Comparison of ENCODE assay signal across 18 mouse cellular contexts in genomic region chr2:75714766-75715165, GRCm38 (mm10). TPM values are rescaled to one million over a fixed set of nuclear protein-coding genes. Genes with fewer than 3 reads are reported as not detected.
DNase-seq lines count a peak whose midpoint lies in the region; ATAC-seq and TF ChIP-seq lines count a peak whose summit lies in the region.
"Had no signal": no experiment of that assay in that cellular context is flagged by ENCODE, and none has a peak within 500 bp of the region (broad histone marks: within the 10 kb centered on the region; RNA-seq: fewer than 3 reads in every experiment).

No protein-coding gene starts in this region.

- no peaks in the 10 kb centered on the region for H3K27me3 ChIP-seq in liver, adult 2 months (ENCODE audit: control insufficient read depth, insufficient read depth, low read length)
- H3K27me3 ChIP-seq in liver, embryonic 12.5 days (replicated peaks), result no peaks in the 10 kb centered on the region
- no peaks in the 10 kb centered on the region for H3K27me3 ChIP-seq in lung, embryonic 16.5 days (ENCODE audit: control insufficient read depth, insufficient read depth, low read depth, low read length)
- H3K27me3 ChIP-seq in stomach, embryonic 14.5 days (ENCODE audit: control insufficient read depth, insufficient read depth, low read length), result no peaks in the 10 kb centered on the region
- H3K27me3 ChIP-seq in hindbrain, embryonic 12.5 days, result no peaks in the 10 kb centered on the region
- H3K27me3 ChIP-seq: CH12.LX; embryonic facial prominence, embryonic 13.5 days; forebrain, embryonic 12.5 days; heart, embryonic 13.5 days; Patski had no signal

- H3K4me3 ChIP-seq in liver, adult 2 months (ENCODE audit: insufficient read depth, low read depth, low read length), result no peak overlapping the region
- no peak overlapping the region for H3K4me3 ChIP-seq in liver, embryonic 12.5 days
- no peak overlapping the region for H3K4me3 ChIP-seq in lung, embryonic 16.5 days (ENCODE audit: low read length)
- H3K4me3 ChIP-seq in stomach, embryonic 14.5 days (ENCODE audit: low read depth, low read length), result no peak overlapping the region
- no peak overlapping the region for H3K4me3 ChIP-seq in hindbrain, embryonic 12.5 days
- H3K4me3 ChIP-seq: embryonic facial prominence, embryonic 13.5 days; forebrain, embryonic 12.5 days; heart, embryonic 13.5 days had no signal

- ATAC-seq in liver, embryonic 12.5 days, result no peak
- peak; percentile 19; the same call in 1 of the 2 replicates for ATAC-seq in lung, embryonic 16.5 days (ENCODE audit: low read depth)
- no peak for ATAC-seq in stomach, embryonic 14.5 days (ENCODE audit: insufficient number of reproducible peaks, insufficient read depth, low FRiP score, low read depth)
- no peak for ATAC-seq in hindbrain, embryonic 12.5 days (ENCODE audit: low FRiP score)
- ATAC-seq: activated CD4-positive, CD25-positive, alpha-beta regulatory T cell, adult 4 months; forebrain, embryonic 16.5 days; Patski had no signal

- H3K36me3 ChIP-seq in liver, adult 2 months (ENCODE audit: control insufficient read depth, insufficient read depth, low read length), result no peaks in the 10 kb centered on the region
- H3K36me3 ChIP-seq in liver, embryonic 12.5 days, result no peaks in the 10 kb centered on the region
- H3K36me3 ChIP-seq in lung, embryonic 16.5 days (ENCODE audit: control insufficient read depth, insufficient read depth, low read length), result no peaks in the 10 kb centered on the region
- H3K36me3 ChIP-seq in stomach, embryonic 14.5 days (ENCODE audit: control insufficient read depth, insufficient read depth, low read length), result no peaks in the 10 kb centered on the region
- H3K36me3 ChIP-seq in hindbrain, embryonic 12.5 days, result no peaks in the 10 kb centered on the region
- H3K36me3 ChIP-seq: embryonic facial prominence, embryonic 13.5 days; forebrain, embryonic 12.5 days; heart, embryonic 13.5 days had no signal

- H3K4me2 ChIP-seq in liver, embryonic 12.5 days, result no peak overlapping the region
- H3K4me2 ChIP-seq in lung, embryonic 16.5 days (ENCODE audit: low read depth, low read length), result no peak overlapping the region
- no peak overlapping the region for H3K4me2 ChIP-seq in stomach, embryonic 14.5 days (replicated peaks; ENCODE audit: low read depth, low read length)
- no peak overlapping the region for H3K4me2 ChIP-seq in hindbrain, embryonic 12.5 days (replicated peaks)
- H3K4me2 ChIP-seq: embryonic facial prominence, embryonic 13.5 days; forebrain, embryonic 12.5 days; heart, embryonic 13.5 days had no signal

- TF ChIP-seq POLR2A in liver, adult 2 months (IDR thresholded peaks at IDR 0.05; ENCODE audit: extremely low read depth, insufficient read depth, low read length), result no peak

- 29% methylated on average over 4 of the region's 4 CpGs for WGBS in liver, adult 2 months
- WGBS in liver, embryonic 12.5 days (ENCODE audit: insufficient replicate concordance), result 65% methylated on average over 4 of the region's 4 CpGs
- WGBS in lung, embryonic 16.5 days, result 37% methylated on average over 4 of the region's 4 CpGs
- WGBS in stomach, embryonic 14.5 days, result 42% methylated on average over 4 of the region's 4 CpGs
- WGBS in hindbrain, embryonic 12.5 days, result 80% methylated on average over 4 of the region's 4 CpGs

- TF ChIP-seq CTCF in liver, adult 2 months (IDR thresholded peaks at IDR 0.05; ENCODE audit: low read depth, low read length), result no peak

- H3K27ac ChIP-seq in liver, adult 2 months (replicated peaks; ENCODE audit: insufficient read depth, low read depth, low read length), result no peak overlapping the region
- H3K27ac ChIP-seq in liver, embryonic 12.5 days, result no peak overlapping the region
- peak overlapping the region; percentile 60 for H3K27ac ChIP-seq in lung, embryonic 16.5 days (ENCODE audit: low read length)
- 0 out of 2 replicates have a peak overlapping the region, but pooled peaks have one; percentile 27 for H3K27ac ChIP-seq in stomach, embryonic 14.5 days (ENCODE audit: low read length)
- no peak overlapping the region for H3K27ac ChIP-seq in hindbrain, embryonic 12.5 days
- H3K27ac ChIP-seq: embryonic facial prominence, embryonic 13.5 days; forebrain, embryonic 12.5 days; heart, embryonic 13.5 days had no signal

- no peaks in the 10 kb centered on the region for H3K79me2 ChIP-seq in liver, adult 2 months (ENCODE audit: control insufficient read depth, insufficient read depth, low read length)

- no peak overlapping the region for H3K9ac ChIP-seq in liver, adult 2 months (ENCODE audit: low read depth, low read length)
- H3K9ac ChIP-seq in liver, embryonic 12.5 days, result no peak overlapping the region
- no peak overlapping the region for H3K9ac ChIP-seq in lung, embryonic 16.5 days (ENCODE audit: low read length)
- H3K9ac ChIP-seq in stomach, embryonic 14.5 days (replicated peaks; ENCODE audit: low read depth, low read length), result no peak overlapping the region
- no peak overlapping the region for H3K9ac ChIP-seq in hindbrain, embryonic 12.5 days
- H3K9ac ChIP-seq: embryonic facial prominence, embryonic 13.5 days; forebrain, embryonic 12.5 days; heart, embryonic 13.5 days had no signal

- DNase-seq in liver, adult 2 months (ENCODE audit: extremely low read depth, low read depth, low spot score), result peak; percentile 54
- DNase-seq in lung, postnatal 10 days, result no peak
- DNase-seq: adrenal gland, postnatal 14 days; cerebellum, adult 18-20 months; cerebellum, postnatal 36 days; gastrocnemius, postnatal 14 days; heart, postnatal 36 days had no signal

- no peaks in the 10 kb centered on the region for H3K9me3 ChIP-seq in liver, embryonic 12.5 days (replicated peaks)
- H3K9me3 ChIP-seq in lung, embryonic 16.5 days (ENCODE audit: control insufficient read depth, low read length), result no peaks in the 10 kb centered on the region
- H3K9me3 ChIP-seq in stomach, embryonic 14.5 days (ENCODE audit: control insufficient read depth, low read depth, low read length), result no peaks in the 10 kb centered on the region
- H3K9me3 ChIP-seq in hindbrain, embryonic 12.5 days (replicated peaks), result no peaks in the 10 kb centered on the region
- H3K9me3 ChIP-seq: embryonic facial prominence, embryonic 13.5 days; forebrain, embryonic 12.5 days; heart, embryonic 13.5 days had no signal

- H3K4me1 ChIP-seq in liver, adult 2 months (ENCODE audit: control insufficient read depth, insufficient read depth, low read length), result peaks cover 27% of the 10 kb centered on the region
- peaks cover 14% of the 10 kb centered on the region; the same call in 1 of the 2 replicates for H3K4me1 ChIP-seq in liver, embryonic 12.5 days
- peaks cover 15% of the 10 kb centered on the region for H3K4me1 ChIP-seq in lung, embryonic 16.5 days (replicated peaks; ENCODE audit: control insufficient read depth, insufficient read depth, low read length)
- H3K4me1 ChIP-seq in stomach, embryonic 14.5 days (ENCODE audit: control insufficient read depth, insufficient read depth, low read length), result peaks cover 3% of the 10 kb centered on the region; the same call in 1 of the 2 replicates
- 0 out of 2 replicates have a peak, but pooled peaks cover 2% of the 10 kb centered on the region for H3K4me1 ChIP-seq in hindbrain, embryonic 12.5 days

RNA-seq across cellular contexts. Expression of gene Nfe2l2, which starts 10.3 kb away (rescaled TPM):
- total RNA-seq in liver, adult 2 months (2014; rRNA removed), result 29.5 and 34.1 TPM in 2 replicates
- polyA plus RNA-seq in liver, adult 2 months (2012; rRNA removed), result 35.9 and 40.1 TPM in 2 replicates
- 51.9 and 53.1 TPM in 2 replicates for polyA plus RNA-seq in liver, embryonic 12.5 days (2016; fragmentation: Nextera tagmentation; extraction: Ambion mirVana)
- polyA plus RNA-seq in lung, embryonic 16.5 days (2015; fragmentation: Nextera tagmentation; extraction: Ambion mirVana), result 134 and 137 TPM in 2 replicates
- 88.4 and 92.8 TPM in 2 replicates for polyA plus RNA-seq in stomach, embryonic 14.5 days (2014; fragmentation: Nextera tagmentation; extraction: Ambion mirVana)
- 20.0 and 20.5 TPM in 2 replicates for polyA plus RNA-seq in hindbrain, embryonic 12.5 days (2016; fragmentation: Nextera tagmentation; extraction: Ambion mirVana)

RNA-seq across cellular contexts. Expression of gene Hnrnpa3, which starts 55.7 kb away (rescaled TPM):
- total RNA-seq in liver, adult 2 months (2014; rRNA removed), result 44.2 and 45.5 TPM in 2 replicates
- polyA plus RNA-seq in liver, adult 2 months (2012; rRNA removed), result 13.9 and 14.1 TPM in 2 replicates
- polyA plus RNA-seq in liver, embryonic 12.5 days (2016; fragmentation: Nextera tagmentation; extraction: Ambion mirVana), result 199 and 204 TPM in 2 replicates
- 298 and 346 TPM in 2 replicates for polyA plus RNA-seq in lung, embryonic 16.5 days (2015; fragmentation: Nextera tagmentation; extraction: Ambion mirVana)
- 247 and 253 TPM in 2 replicates for polyA plus RNA-seq in stomach, embryonic 14.5 days (2014; fragmentation: Nextera tagmentation; extraction: Ambion mirVana)
- polyA plus RNA-seq in hindbrain, embryonic 12.5 days (2016; fragmentation: Nextera tagmentation; extraction: Ambion mirVana), result 352 and 360 TPM in 2 replicates

Comparison
In these comparisons a context has a peak if more than half of its experiments do, and no peak if none do; other contexts are left out.
1. RNA of gene Hnrnpa3, which starts 55.7 kb away (polyA plus RNA-seq): 352 to 360 TPM in hindbrain, embryonic 12.5 days, 298 to 346 TPM in lung, embryonic 16.5 days, 247 to 253 TPM in stomach, embryonic 14.5 days and 199 to 204 TPM in liver, embryonic 12.5 days; 13.9 to 14.1 TPM in liver, adult 2 months; every median in the first group is over 10 times any median in the second.
2. H3K27ac ChIP-seq: peak in lung, embryonic 16.5 days (single experiment) and stomach, embryonic 14.5 days (single experiment); none in liver, adult 2 months (single experiment), liver, embryonic 12.5 days (single experiment) and hindbrain, embryonic 12.5 days (single experiment).